Mouse (Mus musculus) intestine, postnatal 0 days (tissue): ENCODE results near the gene Zdhhc17. TPM values are rescaled to one million over a fixed set of nuclear protein-coding genes. Genes with fewer than 3 reads are reported as not detected.

Experiments
- ATAC-seq: fragments of 200-750 bp; cut with Nextera tagmentation; 2 replicates; pipeline ENCODE4 v1.8.0; 2017; ENCODE audit warnings: mild to moderate bottlenecking, moderate TSS enrichment, moderate library complexity
- H3K27ac ChIP-seq: fragments of 300-500 bp; sonication (generic); 2 replicates; pipeline ENCODE4 v1.5.1; 2014; ENCODE audit warnings: mild to moderate bottlenecking, low read depth, low read length, moderate library complexity
- H3K27me3 ChIP-seq: fragments of 300-500 bp; sonication (generic); replicated peaks from 2 replicates; pipeline ENCODE4 v1.6.1; 2014; ENCODE audit warnings: low read length, mixed read lengths; ENCODE audit not compliant: control insufficient read depth, insufficient read depth
- H3K36me3 ChIP-seq: fragments of 300-500 bp; sonication (generic); 2 replicates; pipeline ENCODE4 v1.6.1; 2014; ENCODE audit warnings: mild to moderate bottlenecking, moderate library complexity; ENCODE audit not compliant: control insufficient read depth, insufficient read depth
- H3K4me1 ChIP-seq: fragments of 300-500 bp; sonication (generic); replicated peaks from 2 replicates; pipeline ENCODE4 v1.6.1; 2014; ENCODE audit warnings: antibody characterized with exemption, low read length, mixed read lengths; ENCODE audit not compliant: control insufficient read depth, insufficient read depth
- H3K4me2 ChIP-seq: fragments of 300-500 bp; sonication (generic); replicated peaks from 2 replicates; pipeline ENCODE4 v1.6.1; 2014; ENCODE audit warnings: low read depth, mild to moderate bottlenecking, moderate library complexity
- H3K4me3 ChIP-seq: fragments of 300-500 bp; sonication (generic); 2 replicates; pipeline ENCODE4 v1.5.1; 2014; ENCODE audit warnings: low read depth, low read length
- H3K9ac ChIP-seq: fragments of 300-500 bp; sonication (generic); 2 replicates; pipeline ENCODE4 v1.6.1; 2014; ENCODE audit warnings: mild to moderate bottlenecking, low read depth, low read length
- H3K9me3 ChIP-seq: fragments of 300-500 bp; sonication (generic); 2 replicates; pipeline ENCODE4 v1.6.1; 2016; ENCODE audit warnings: mixed run types; ENCODE audit not compliant: control insufficient read depth
- CTCF ChIP-seq: sonication (generic); IDR thresholded peaks from 2 replicates; pipeline ENCODE4 v1.5.1; 2016; ENCODE audit warnings: low read depth, mild to moderate bottlenecking, control low read depth, antibody characterized with exemption, moderate library complexity
- WGBS: fragments of 180-500 bp; shearing (Covaris S2); extraction: QIAGEN DNeasy Blood & Tissue Kit; methylation state at CpG from one replicate; pipeline ENCODE4 v1.1.7; 2014; 5-methylcytosine and 5-hydroxymethylcytosine counted together
- polyA plus RNA-seq: library from polyadenylated mRNA; unstranded; fragments of >200 nt; fragmentation: Nextera tagmentation; extraction: Ambion mirVana; gene quantifications from 2 replicates; pipeline ENCODE4 v1.2.1, GENCODE M21; 2015

Zdhhc17 gene
- polyA plus RNA-seq, 1 experiment from 2014 or later: 5.4 TPM

- no peaks in the 10 kb centered on the region for H3K4me1 ChIP-seq
- H3K27ac ChIP-seq: no peak overlapping the region
- TF ChIP-seq CTCF: no peak
- H3K9me3 ChIP-seq: no peaks in the 10 kb centered on the region
- H3K9ac ChIP-seq: no peak overlapping the region
- H3K27me3 ChIP-seq: no peaks in the 10 kb centered on the region
- H3K4me3 ChIP-seq: no peak overlapping the region
- ATAC-seq: no peak
- H3K36me3 ChIP-seq: peaks cover 8% of the 10 kb centered on the region; the same call in 1 of the 2 replicates
- WGBS: 74% methylated on average over 4 of the region's 4 CpGs
- no peak overlapping the region for H3K4me2 ChIP-seq
These were observed 27.2 kb downstream of the Zdhhc17 start for GRCm38 (mm10) chr10:110982771-110983170.

- TF ChIP-seq CTCF: no peak
These were observed 29.5 kb downstream of the Zdhhc17 start for GRCm38 (mm10) chr10:110980441-110980840.

GRCm38 (mm10) chr10:110979431-110979830 lies 30.5 kb downstream of the Zdhhc17 start:
- peaks cover 13% of the 10 kb centered on the region; the same call in 1 of the 2 replicates for H3K36me3 ChIP-seq
- H3K4me2 ChIP-seq: no peak overlapping the region
- H3K4me1 ChIP-seq: no peaks in the 10 kb centered on the region
- no peak overlapping the region for H3K27ac ChIP-seq
- WGBS: 76% methylated on average over 2 of the region's 2 CpGs
- TF ChIP-seq CTCF: no peak
- no peaks in the 10 kb centered on the region for H3K27me3 ChIP-seq
- H3K9ac ChIP-seq: no peak overlapping the region
- no peak for ATAC-seq
- H3K9me3 ChIP-seq: no peaks in the 10 kb centered on the region
- no peak overlapping the region for H3K4me3 ChIP-seq

More at GRCm38 (mm10) chr10:110980441-110980840, 29.5 kb downstream of the Zdhhc17 start:
- H3K4me1 ChIP-seq: no peaks in the 10 kb centered on the region
- H3K27ac ChIP-seq: no peak overlapping the region
- no peaks in the 10 kb centered on the region for H3K27me3 ChIP-seq
- peaks cover 8% of the 10 kb centered on the region; the same call in 1 of the 2 replicates for H3K36me3 ChIP-seq
- no peak overlapping the region for H3K4me2 ChIP-seq
- 57% methylated on average over 6 of the region's 6 CpGs for WGBS
- no peaks in the 10 kb centered on the region for H3K9me3 ChIP-seq
- H3K9ac ChIP-seq: no peak overlapping the region
- no peak overlapping the region for H3K4me3 ChIP-seq
- no peak for ATAC-seq

- Histone ChIP-seq H3K9me3 (no peaks in the 10 kb centered on the region), H3K27ac (no peak overlapping the region), H3K27me3 (no peaks in the 10 kb centered on the region), H3K9ac (no peak overlapping the region), H3K4me1 (no peaks in the 10 kb centered on the region), H3K36me3 (peaks cover 13% of the 10 kb centered on the region; the same call in 1 of the 2 replicates), H3K4me3 (no peak overlapping the region), H3K4me2 (no peak overlapping the region)
- 73% methylated on average over 2 of the region's 2 CpGs for WGBS
- no peak for TF ChIP-seq CTCF
- no peak for ATAC-seq
These were observed 32.6 kb downstream of the Zdhhc17 start for GRCm38 (mm10) chr10:110977379-110977778.

GRCm38 (mm10) chr10:110976046-110976445 lies 33.9 kb downstream of the Zdhhc17 start:
- H3K9ac ChIP-seq: no peak overlapping the region
- no peak for ATAC-seq
- TF ChIP-seq CTCF: peak; percentile 82
- no peaks in the 10 kb centered on the region for H3K4me1 ChIP-seq
- peaks cover 16% of the 10 kb centered on the region; the same call in 1 of the 2 replicates for H3K36me3 ChIP-seq
- H3K27me3 ChIP-seq: no peaks in the 10 kb centered on the region
- 0% methylated on average over 1 of the region's 1 CpGs for WGBS
- no peak overlapping the region for H3K4me2 ChIP-seq
- H3K9me3 ChIP-seq: no peaks in the 10 kb centered on the region
- H3K27ac ChIP-seq: no peak overlapping the region
- H3K4me3 ChIP-seq: no peak overlapping the region

GRCm38 (mm10) chr10:110974885-110975284 lies 35.1 kb downstream of the Zdhhc17 start:
- no peak for ATAC-seq
- no peak overlapping the region for H3K4me3 ChIP-seq
- H3K27me3 ChIP-seq: no peaks in the 10 kb centered on the region
- no peak overlapping the region for H3K27ac ChIP-seq
- no peaks in the 10 kb centered on the region for H3K9me3 ChIP-seq
- no peak overlapping the region for H3K9ac ChIP-seq
- WGBS: 91% methylated on average over 1 of the region's 1 CpGs
- H3K4me2 ChIP-seq: no peak overlapping the region
- peaks cover 22% of the 10 kb centered on the region; the same call in 1 of the 2 replicates for H3K36me3 ChIP-seq
- no peak for TF ChIP-seq CTCF
- H3K4me1 ChIP-seq: no peaks in the 10 kb centered on the region

- H3K36me3 ChIP-seq: peaks cover 24% of the 10 kb centered on the region; the same call in 1 of the 2 replicates
- H3K9me3 ChIP-seq: no peaks in the 10 kb centered on the region
- H3K27me3 ChIP-seq: no peaks in the 10 kb centered on the region
- H3K9ac ChIP-seq: no peak overlapping the region
- H3K4me3 ChIP-seq: no peak overlapping the region
- no peak for ATAC-seq
- H3K4me1 ChIP-seq: no peaks in the 10 kb centered on the region
- no peak overlapping the region for H3K4me2 ChIP-seq
- WGBS: 57% methylated on average over 3 of the region's 3 CpGs
- no peak overlapping the region for H3K27ac ChIP-seq
- peak; percentile 69 for TF ChIP-seq CTCF
These were observed 35.5 kb downstream of the Zdhhc17 start for GRCm38 (mm10) chr10:110974463-110974862.
